8 mouse cellular contexts compared by ENCODE assay signal in genomic region chr13:34131011-34131707, GRCm38 (mm10). TPM values are rescaled to one million over a fixed set of nuclear protein-coding genes. Genes with fewer than 3 reads are reported as not detected.
DNase-seq lines count a peak whose midpoint lies in the region; ATAC-seq and TF ChIP-seq lines count a peak whose summit lies in the region.

No protein-coding gene starts in this region.

- no peaks in the 10 kb centered on the region for H3K36me3 ChIP-seq in kidney, embryonic 16.5 days (ENCODE audit: insufficient read depth, low read length)
- no peaks in the 10 kb centered on the region for H3K36me3 ChIP-seq in kidney, adult 2 months (ENCODE audit: control insufficient read depth, insufficient read depth, low read length)
- H3K36me3 ChIP-seq in neural tube, embryonic 13.5 days: peaks cover 13% of the 10 kb centered on the region

- no peak for DNase-seq in kidney, adult 2 months
- peak; percentile 30 for DNase-seq in gastrocnemius, postnatal 25 days
- no peak for DNase-seq in lung, adult 2 months
- no peak for DNase-seq in adipocyte (ENCODE audit: low spot score)

- 0% methylated on average over 24 of the region's 24 CpGs for WGBS in kidney, embryonic 16.5 days
- WGBS in kidney, adult 2 months: 19% methylated on average over 24 of the region's 24 CpGs
- 5% methylated on average over 24 of the region's 24 CpGs for WGBS in lung, adult 2 months
- WGBS in neural tube, embryonic 13.5 days: under 1% methylated on average over 24 of the region's 24 CpGs

- peak overlapping the region; percentile 92 for H3K4me2 ChIP-seq in kidney, embryonic 16.5 days (replicated peaks; ENCODE audit: low read depth, low read length)
- peak overlapping the region; percentile 89 for H3K4me2 ChIP-seq in neural tube, embryonic 13.5 days

- H3K9me3 ChIP-seq in kidney, embryonic 16.5 days (ENCODE audit: low read length): no peaks in the 10 kb centered on the region
- no peaks in the 10 kb centered on the region for H3K9me3 ChIP-seq in neural tube, embryonic 13.5 days

- H3K27ac ChIP-seq in kidney, embryonic 16.5 days (ENCODE audit: low read length): peak overlapping the region; percentile 64
- no peak overlapping the region for H3K27ac ChIP-seq in kidney, adult 2 months (ENCODE audit: insufficient read depth, low read depth, low read length)
- no peak overlapping the region for H3K27ac ChIP-seq in bone marrow macrophage, adult 2 months (ENCODE audit: insufficient read depth, low read depth, low read length)
- H3K27ac ChIP-seq in neural tube, embryonic 13.5 days (replicated peaks): peak overlapping the region; percentile 100

- H3K4me1 ChIP-seq in kidney, embryonic 16.5 days (ENCODE audit: insufficient read depth, low read length): peaks cover 36% of the 10 kb centered on the region
- peaks cover 7% of the 10 kb centered on the region; the same call in 1 of the 2 replicates for H3K4me1 ChIP-seq in kidney, adult 2 months (ENCODE audit: control insufficient read depth, insufficient read depth, low read length)
- H3K4me1 ChIP-seq in bone marrow macrophage, adult 2 months (ENCODE audit: control insufficient read depth, insufficient read depth, low read length): peaks cover 11% of the 10 kb centered on the region; the same call in 1 of the 2 replicates
- H3K4me1 ChIP-seq in lung, adult 2 months (ENCODE audit: control insufficient read depth, insufficient read depth, low read length): peaks cover 5% of the 10 kb centered on the region
- peaks cover 43% of the 10 kb centered on the region for H3K4me1 ChIP-seq in neural tube, embryonic 13.5 days (replicated peaks)

- no peak for TF ChIP-seq POLR2A in kidney, adult 2 months (IDR thresholded peaks at IDR 0.05; ENCODE audit: low read depth, low read length)
- no peak for TF ChIP-seq POLR2A in bone marrow macrophage, adult 2 months (IDR thresholded peaks at IDR 0.05; ENCODE audit: borderline replicate concordance, low read depth, low read length)
- no peak for TF ChIP-seq POLR2A in lung, adult 2 months (IDR thresholded peaks at IDR 0.05; ENCODE audit: borderline replicate concordance, extremely low read depth, low read depth, low read length)

- TF ChIP-seq CTCF in kidney, adult 2 months (conservative IDR thresholded peaks at IDR 0.05; ENCODE audit: insufficient read depth, insufficient read length, low read depth, low read length): no peak
- no peak for TF ChIP-seq CTCF in bone marrow macrophage, adult 2 months (IDR thresholded peaks at IDR 0.05; ENCODE audit: low read depth, low read length)
- TF ChIP-seq CTCF in lung, adult 2 months (IDR thresholded peaks at IDR 0.05; ENCODE audit: insufficient read depth, low read length): no peak

- H3K9ac ChIP-seq in kidney, embryonic 16.5 days (replicated peaks; ENCODE audit: low read length): peak overlapping the region; percentile 78
- H3K9ac ChIP-seq in neural tube, embryonic 13.5 days: peak overlapping the region; percentile 100

- peak; percentile 54 for ATAC-seq in kidney, embryonic 16.5 days (ENCODE audit: low FRiP score, low TSS enrichment)
- ATAC-seq in inflammation-experienced regulatory T-cells, adult 6 months: peak; percentile 60
- peak; percentile 82 for ATAC-seq in neural tube, embryonic 13.5 days (ENCODE audit: low read depth)

- peak overlapping the region; percentile 76 for H3K4me3 ChIP-seq in kidney, embryonic 16.5 days (ENCODE audit: low read length)
- no peak overlapping the region for H3K4me3 ChIP-seq in kidney, adult 2 months (ENCODE audit: insufficient read depth, low read depth, low read length)
- H3K4me3 ChIP-seq in bone marrow macrophage, adult 2 months (ENCODE audit: insufficient read depth, low read length): peak overlapping the region; percentile 72
- peak overlapping the region; percentile 7 for H3K4me3 ChIP-seq in lung, adult 2 months (replicated peaks; ENCODE audit: extremely low read depth, low read depth, low read length)
- peak overlapping the region; percentile 95 for H3K4me3 ChIP-seq in neural tube, embryonic 13.5 days

- H3K27me3 ChIP-seq in kidney, embryonic 16.5 days (ENCODE audit: insufficient read depth, low read length): peaks cover 15% of the 10 kb centered on the region
- no peaks in the 10 kb centered on the region for H3K27me3 ChIP-seq in kidney, adult 2 months (replicated peaks; ENCODE audit: control insufficient read depth, insufficient read depth, low read length)
- H3K27me3 ChIP-seq in neural tube, embryonic 13.5 days: no peaks in the 10 kb centered on the region

RNA-seq across cellular contexts. Expression of gene Tubb2b, which starts 0.9 kb away (rescaled TPM):
- polyA plus RNA-seq in kidney, embryonic 16.5 days (2015; fragmentation: Nextera tagmentation; extraction: Ambion mirVana): 39.7 and 40.4 TPM in 2 replicates
- 27.6 and 30.5 TPM in 2 replicates for polyA plus RNA-seq in kidney, adult 2 months (2012; rRNA removed)
- 0.60 and 0.94 TPM in 2 replicates for polyA plus RNA-seq in bone marrow macrophage, adult 2 months (2012; ENCODE audit: insufficient read depth, insufficient read length, missing spikeins)
- total RNA-seq in gastrocnemius, postnatal 25 days (2021): 1 to 10 TPM; 2.3 to 3.6 TPM
- polyA plus RNA-seq in inflammation-experienced regulatory T-cells, adult 6 months (2017; shearing (Covaris generic)): 1 to 10 TPM in 2 of 3 experiments, not detected in 1; 1.7 to 2.0 TPM
- polyA plus RNA-seq in lung, adult 2 months (2012; rRNA removed): 13.6 and 21.6 TPM in 2 replicates
- 644 and 732 TPM in 2 replicates for polyA plus RNA-seq in neural tube, embryonic 13.5 days (2015; fragmentation: Nextera tagmentation; extraction: Ambion mirVana)

RNA-seq across cellular contexts. Expression of gene Psmg4, which starts 31.6 kb away (rescaled TPM):
- polyA plus RNA-seq in kidney, embryonic 16.5 days (2015; fragmentation: Nextera tagmentation; extraction: Ambion mirVana): 67.4 and 74.9 TPM in 2 replicates
- 88.7 and 96.2 TPM in 2 replicates for polyA plus RNA-seq in kidney, adult 2 months (2012; rRNA removed)
- polyA plus RNA-seq in bone marrow macrophage, adult 2 months (2012; ENCODE audit: insufficient read depth, insufficient read length, missing spikeins): 30.1 and 34.5 TPM in 2 replicates
- total RNA-seq in gastrocnemius, postnatal 25 days (2021): 10 to 100 TPM; 15.9 to 16.2 TPM
- 10 to 100 TPM; 42.5 to 48.6 (median 45.6) TPM for polyA plus RNA-seq in inflammation-experienced regulatory T-cells, adult 6 months (2017; shearing (Covaris generic))
- 79.9 and 123 TPM in 2 replicates for polyA plus RNA-seq in lung, adult 2 months (2012; rRNA removed)
- 94.7 and 95.4 TPM in 2 replicates for polyA plus RNA-seq in neural tube, embryonic 13.5 days (2015; fragmentation: Nextera tagmentation; extraction: Ambion mirVana)

RNA-seq across cellular contexts. Expression of gene Tubb2a, which starts 53.4 kb away (rescaled TPM):
- 143 and 150 TPM in 2 replicates for polyA plus RNA-seq in kidney, embryonic 16.5 days (2015; fragmentation: Nextera tagmentation; extraction: Ambion mirVana)
- polyA plus RNA-seq in kidney, adult 2 months (2012; rRNA removed): 152 and 164 TPM in 2 replicates
- polyA plus RNA-seq in bone marrow macrophage, adult 2 months (2012; ENCODE audit: insufficient read depth, insufficient read length, missing spikeins): 77.8 and 92.5 TPM in 2 replicates
- total RNA-seq in gastrocnemius, postnatal 25 days (2021): 10 to 100 TPM; 13.6 to 14.8 TPM
- 1 to 10 TPM; 3.1 to 8.7 (median 8.0) TPM for polyA plus RNA-seq in inflammation-experienced regulatory T-cells, adult 6 months (2017; shearing (Covaris generic))
- 320 and 386 TPM in 2 replicates for polyA plus RNA-seq in lung, adult 2 months (2012; rRNA removed)
- 1,875 and 2,016 TPM in 2 replicates for polyA plus RNA-seq in neural tube, embryonic 13.5 days (2015; fragmentation: Nextera tagmentation; extraction: Ambion mirVana)

Comparison
In these comparisons a context has a peak if more than half of its experiments do, and no peak if none do; other contexts are left out.
1. H3K27ac ChIP-seq: peak in kidney, embryonic 16.5 days (single experiment) and neural tube, embryonic 13.5 days (single experiment); none in kidney, adult 2 months (single experiment) and bone marrow macrophage, adult 2 months (single experiment).
2. RNA of gene Tubb2b, which starts 0.9 kb away (polyA plus RNA-seq): 644 to 732 TPM in neural tube, embryonic 13.5 days; 39.7 to 40.4 TPM in kidney, embryonic 16.5 days, 27.6 to 30.5 TPM in kidney, adult 2 months, 13.6 to 21.6 TPM in lung, adult 2 months, 1.7 to 2.0 TPM in inflammation-experienced regulatory T-cells, adult 6 months and 0.60 to 0.94 TPM in bone marrow macrophage, adult 2 months; every median in the first group is over 10 times any median in the second.
3. Peak in every context shown above with its lines, with median percentiles within 50 percentile points of each other: ATAC-seq.